Mouse (Mus musculus) spleen, embryonic (tissue): ENCODE data around the gene Usp8.

Source experiments
- CTCF ChIA-PET: fragments of 350-600 bp; sonication (Branson Sonifier 250); formaldehyde crosslinking; loops from one replicate; lab custom pipeline; 2022; lab: Charles Lee

Gene Usp8

GRCm38 (mm10) chr2:126801980-126802379, 94.9 kb downstream of the Usp8 start:
- CTCF ChIA-PET = no interaction called here
